Mouse (Mus musculus) stomach, postnatal 0 days (tissue): ENCODE measurements at regions not wholly inside any gene's neighbourhood (a gene's known extent, or its start where the extent isn't known, plus 50 kb on each side); places are given as distances from the start of the nearest gene placed in this dataset.

Experiments
- ATAC-seq: fragments of 200-750 bp; cut with Nextera tagmentation; 2 replicates; pipeline ENCODE4 v1.8.0; 2017; ENCODE audit not compliant: low FRiP score, low TSS enrichment
- DNase-seq: peaks from one replicate; pipeline ENCODE4 v3.0.0-alpha.2; 2016; ENCODE audit warnings: low spot score
- H3K27ac ChIP-seq: fragments of 300-500 bp; sonication (generic); replicated peaks from 2 replicates; pipeline ENCODE4 v1.5.1; 2014; ENCODE audit warnings: mild to moderate bottlenecking, control low read depth
- H3K27me3 ChIP-seq: fragments of 300-500 bp; sonication (generic); 2 replicates; pipeline ENCODE4 v1.6.1; 2014; ENCODE audit warnings: low read length; ENCODE audit not compliant: control insufficient read depth, insufficient read depth
- H3K36me3 ChIP-seq: fragments of 300-500 bp; sonication (generic); 2 replicates; pipeline ENCODE4 v1.6.1; 2014; ENCODE audit warnings: low read length, mixed read lengths; ENCODE audit not compliant: control insufficient read depth, insufficient read depth
- H3K4me1 ChIP-seq: fragments of 300-500 bp; sonication (generic); replicated peaks from 2 replicates; pipeline ENCODE4 v1.6.1; 2014; ENCODE audit warnings: antibody characterized with exemption; ENCODE audit not compliant: control insufficient read depth, insufficient read depth
- H3K4me2 ChIP-seq: fragments of 300-500 bp; sonication (generic); replicated peaks from 2 replicates; pipeline ENCODE4 v1.6.1; 2014; ENCODE audit warnings: low read depth, mild to moderate bottlenecking, control low read depth, moderate library complexity
- H3K4me3 ChIP-seq: fragments of 300-500 bp; sonication (generic); 2 replicates; pipeline ENCODE4 v1.5.1; 2014; ENCODE audit warnings: low read depth, low read length, control low read depth
- H3K9ac ChIP-seq: fragments of 300-500 bp; sonication (generic); 2 replicates; pipeline ENCODE4 v1.6.1; 2014; ENCODE audit warnings: mild to moderate bottlenecking, low read length, control low read depth, mixed read lengths
- H3K9me3 ChIP-seq: fragments of 300-500 bp; sonication (generic); 2 replicates; pipeline ENCODE4 v1.6.1; 2016; ENCODE audit warnings: low read length; ENCODE audit not compliant: control insufficient read depth
- CTCF ChIP-seq: IDR thresholded peaks from 2 replicates; pipeline ENCODE4 v1.5.1; 2016; ENCODE audit warnings: antibody characterized with exemption, low read depth, mild to moderate bottlenecking, moderate library complexity
- EP300 ChIP-seq: optimal IDR thresholded peaks from 2 replicates; pipeline ENCODE3; 2016; ENCODE audit warnings: antibody characterized with exemption
- WGBS: fragments of 180-500 bp; shearing (Covaris S2); extraction: QIAGEN DNeasy Blood & Tissue Kit; methylation state at CpG from one replicate; pipeline ENCODE4 v1.1.7; 2014; 5-methylcytosine and 5-hydroxymethylcytosine counted together

GRCm38 (mm10) chr12:42100189-42100588 lies 614.0 kb upstream of the Lrrn3 start:
- ATAC-seq (no peak), DNase-seq (no peak)
- TF ChIP-seq CTCF (no peak), EP300 (no peak)
- Histone ChIP-seq H3K27ac (no peak overlapping the region), H3K9me3 (no peaks in the 10 kb centered on the region), H3K36me3 (no peaks in the 10 kb centered on the region), H3K9ac (no peak overlapping the region), H3K4me2 (no peak overlapping the region), H3K27me3 (no peaks in the 10 kb centered on the region), H3K4me1 (no peaks in the 10 kb centered on the region), H3K4me3 (no peak overlapping the region)
- WGBS: 55% methylated on average over 1 of the region's 1 CpGs

- Histone ChIP-seq H3K4me2 (no peak overlapping the region), H3K27ac (no peak overlapping the region), H3K4me3 (no peak overlapping the region), H3K36me3 (no peaks in the 10 kb centered on the region), H3K4me1 (no peaks in the 10 kb centered on the region), H3K9ac (no peak overlapping the region), H3K27me3 (no peaks in the 10 kb centered on the region), H3K9me3 (no peaks in the 10 kb centered on the region)
- no peak for TF ChIP-seq CTCF
- WGBS: 83% methylated on average over 4 of the region's 4 CpGs
- no peak for DNase-seq
- no peak for ATAC-seq
These were observed 584.2 kb upstream of the Lrrn3 start for GRCm38 (mm10) chr12:42070401-42070800.

GRCm38 (mm10) chr12:42063745-42064144 lies 577.5 kb upstream of the Lrrn3 start:
- H3K4me3 ChIP-seq: no peak overlapping the region
- no peaks in the 10 kb centered on the region for H3K27me3 ChIP-seq
- TF ChIP-seq CTCF (no peak), EP300 (no peak)
- H3K4me2 ChIP-seq: no peak overlapping the region
- no peaks in the 10 kb centered on the region for H3K9me3 ChIP-seq
- ATAC-seq (no peak), DNase-seq (no peak)
- no peaks in the 10 kb centered on the region for H3K36me3 ChIP-seq
- H3K9ac ChIP-seq: no peak overlapping the region
- H3K27ac ChIP-seq: no peak overlapping the region
- no peaks in the 10 kb centered on the region for H3K4me1 ChIP-seq

- 20% methylated on average over 1 of the region's 1 CpGs for WGBS
- H3K4me1 ChIP-seq: no peaks in the 10 kb centered on the region
- H3K27ac ChIP-seq: no peak overlapping the region
- TF ChIP-seq EP300 (no peak), CTCF (no peak)
- no peaks in the 10 kb centered on the region for H3K9me3 ChIP-seq
- no peak overlapping the region for H3K9ac ChIP-seq
- no peaks in the 10 kb centered on the region for H3K36me3 ChIP-seq
- no peaks in the 10 kb centered on the region for H3K27me3 ChIP-seq
- DNase-seq (no peak), ATAC-seq (no peak)
- H3K4me3 ChIP-seq: no peak overlapping the region
- no peak overlapping the region for H3K4me2 ChIP-seq
These were observed 562.8 kb upstream of the Lrrn3 start for GRCm38 (mm10) chr12:42049056-42049455.

GRCm38 (mm10) chr12:42027874-42028273 lies 541.6 kb upstream of the Lrrn3 start:
- no peaks in the 10 kb centered on the region for H3K9me3 ChIP-seq
- H3K4me1 ChIP-seq: no peaks in the 10 kb centered on the region
- DNase-seq: peak; percentile 36
- H3K4me3 ChIP-seq: no peak overlapping the region
- H3K27me3 ChIP-seq: no peaks in the 10 kb centered on the region
- no peaks in the 10 kb centered on the region for H3K36me3 ChIP-seq
- H3K4me2 ChIP-seq: no peak overlapping the region
- no peak overlapping the region for H3K9ac ChIP-seq
- no peak for ATAC-seq
- peak; percentile 54 for TF ChIP-seq CTCF
- TF ChIP-seq EP300: no peak
- no peak overlapping the region for H3K27ac ChIP-seq
- WGBS: 48% methylated on average over 2 of the region's 2 CpGs

GRCm38 (mm10) chr12:42017506-42017905 lies 531.3 kb upstream of the Lrrn3 start:
- Histone ChIP-seq H3K4me3 (no peak overlapping the region), H3K27ac (no peak overlapping the region), H3K36me3 (no peaks in the 10 kb centered on the region), H3K27me3 (no peaks in the 10 kb centered on the region), H3K9ac (no peak overlapping the region), H3K9me3 (no peaks in the 10 kb centered on the region), H3K4me2 (no peak overlapping the region), H3K4me1 (no peaks in the 10 kb centered on the region)
- WGBS: 44% methylated on average over 1 of the region's 1 CpGs
- no peak for ATAC-seq
- no peak for DNase-seq
- TF ChIP-seq CTCF (no peak), EP300 (no peak)
